Mouse (Mus musculus) ES-E14 (cell line): ENCODE results near the gene Zfp128.

Experiments used
- CHD2 ChIP-seq: IDR thresholded peaks from 2 replicates; pipeline ENCODE4 v1.6.1; 2014; ENCODE audit warnings: mild to moderate bottlenecking, low read depth, low read length, inconsistent platforms
- HCFC1 ChIP-seq: IDR thresholded peaks from 2 replicates; pipeline ENCODE4 v1.6.1; 2012; ENCODE audit warnings: low read length, inconsistent platforms, borderline replicate concordance; ENCODE audit not compliant: insufficient read depth

GRCm38 (mm10) chr7:12926316-12926715 is 45.3 kb downstream of the Zfp128 start:
- TF ChIP-seq HCFC1, result no peak
- no peak for TF ChIP-seq CHD2
